Mouse (Mus musculus) naive thymus-derived CD4-positive, alpha-beta T cell, adult 2 months (primary cell): ENCODE data around the gene Btbd18.
"Not testable (repeated sequence)": the region's sequence is repeated elsewhere in the genome, so short reads cannot be mapped to it uniquely, and the experiment has no call there.

ENCODE experiments used
- DNase-seq: peaks from one replicate; pipeline ENCODE4 v3.0.0-alpha.2; 2011; ENCODE audit warnings: low read depth

The Btbd18 gene

GRCm38 (mm10) chr2:84647051-84647568, 11.8 kb upstream of the Btbd18 start:
- DNase-seq: no peak

GRCm38 (mm10) chr2:84648369-84648768, 10.5 kb upstream of the Btbd18 start:
- no peak for DNase-seq

DNA sequence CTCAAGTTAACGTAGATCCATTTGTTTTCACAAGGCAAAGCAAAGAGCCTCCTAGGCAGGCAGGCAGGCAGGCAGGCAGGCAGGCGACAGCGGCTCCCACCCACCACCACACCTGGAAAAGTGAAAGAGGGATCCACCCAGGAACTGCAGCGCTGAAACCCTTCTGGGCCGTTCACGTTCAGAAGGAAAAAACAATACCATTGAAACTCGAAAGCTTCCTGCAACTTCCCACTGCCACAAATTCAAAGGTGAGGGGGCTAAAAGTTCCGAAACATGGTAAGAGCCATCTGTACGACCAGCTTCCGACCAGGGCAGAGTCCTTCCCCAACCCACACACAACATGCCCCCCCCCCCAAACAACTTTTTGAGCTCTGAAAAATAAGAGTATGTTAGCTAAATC, 9.2 kb upstream of the Btbd18 start:
- DNase-seq: no peak

DNA sequence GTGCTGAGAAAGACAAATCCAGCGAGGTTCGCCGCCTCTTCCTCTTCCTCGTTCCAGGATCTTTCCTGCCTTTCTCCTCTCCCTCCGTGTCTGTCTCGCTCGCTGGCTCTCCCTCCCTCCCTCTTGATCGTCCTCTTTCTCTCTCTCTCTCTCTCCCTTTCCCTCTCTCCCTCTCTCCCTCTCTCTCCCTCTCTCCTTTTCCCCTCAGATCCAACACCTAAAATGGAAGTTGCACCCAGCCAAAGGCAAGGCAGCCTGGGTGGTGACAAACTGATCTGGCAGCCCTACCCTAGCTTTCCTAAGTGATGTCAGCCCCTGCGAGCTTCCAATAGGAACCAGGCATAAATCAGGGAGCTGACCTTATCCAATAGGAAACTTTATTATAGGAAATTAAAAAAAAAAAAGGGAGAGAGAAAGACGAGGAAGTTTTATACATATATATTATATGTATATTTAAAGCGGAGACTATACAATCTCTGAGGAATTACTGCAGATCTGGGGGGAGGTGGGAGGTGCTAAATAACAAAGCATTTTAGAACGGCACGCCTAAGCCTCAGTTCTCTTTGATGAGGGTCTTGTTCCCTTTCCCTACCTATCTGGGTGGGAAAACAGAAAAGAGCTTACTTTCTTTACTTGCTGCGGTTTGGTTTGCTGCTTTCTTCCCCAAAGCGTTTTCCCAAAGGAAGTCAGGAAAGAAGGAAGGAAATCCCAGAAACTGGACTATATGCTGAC, 8.2 kb upstream of the Btbd18 start, which contains the start of gene Ctnnd1:
Gene Ctnnd1 (minus strand): TSS at position 302 of the 732 bp plus-strand sequence.
- DNase-seq: no peak

DNA sequence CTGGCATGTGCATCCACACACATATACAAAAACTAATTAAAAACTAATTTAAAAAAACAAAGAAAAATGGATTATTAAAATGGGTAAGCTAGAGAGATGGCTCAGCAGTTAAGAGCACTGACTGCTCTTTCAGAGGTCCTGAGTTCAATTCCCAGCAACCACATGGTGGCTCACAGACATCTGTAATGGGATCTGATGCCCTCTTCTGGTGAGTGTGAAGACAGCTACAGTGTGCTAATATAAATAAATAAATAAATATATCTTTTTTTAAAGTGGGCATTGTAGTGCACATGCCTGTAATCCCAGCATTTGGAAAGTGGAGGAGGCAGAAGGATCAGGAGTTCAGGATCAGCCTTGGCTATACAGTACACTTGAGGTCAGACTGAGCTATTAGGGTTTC, 5.5 kb upstream of the Btbd18 start:
- DNase-seq: no peak

DNA sequence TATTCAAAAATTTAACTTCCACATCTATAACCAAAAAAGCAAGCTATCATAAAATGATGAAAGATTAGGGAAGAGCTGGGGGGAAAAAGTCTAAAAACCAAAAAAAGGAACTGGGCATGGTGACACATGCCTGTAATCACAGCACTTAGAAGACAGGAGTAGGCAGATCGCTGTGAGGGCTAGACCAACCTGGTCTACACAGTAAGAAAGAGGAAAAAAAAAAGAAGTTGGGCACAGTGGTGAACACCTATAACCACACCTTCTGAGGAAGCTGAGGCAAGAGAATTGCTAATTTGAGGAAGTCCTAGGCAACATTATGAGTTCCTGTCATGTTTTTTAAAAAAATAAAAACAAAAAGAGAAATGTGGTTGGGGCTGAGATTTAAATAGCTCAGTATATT, 3.0 kb upstream of the Btbd18 start:
- no peak for DNase-seq

DNA sequence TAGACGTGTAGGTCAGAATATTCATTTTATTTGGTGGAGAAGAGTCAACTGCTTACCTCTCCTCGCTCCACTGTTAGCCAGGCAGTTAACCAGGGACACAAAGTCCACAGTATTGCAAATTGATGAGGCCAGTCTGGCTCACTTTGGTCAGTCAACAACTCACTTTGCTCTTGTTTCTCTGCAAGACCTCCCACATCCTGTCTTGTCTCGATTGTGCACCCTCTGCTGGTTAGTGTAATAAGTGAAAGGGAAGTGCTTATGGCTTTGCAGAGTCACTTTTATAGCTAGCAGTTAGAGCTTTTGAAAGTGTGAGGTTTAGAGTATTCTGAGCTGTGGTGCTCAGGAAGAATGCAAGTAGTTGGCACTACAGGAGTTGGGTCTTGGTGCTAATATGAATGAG, 1.4 kb downstream of the Btbd18 start:
- peak; percentile 81 for DNase-seq

DNA sequence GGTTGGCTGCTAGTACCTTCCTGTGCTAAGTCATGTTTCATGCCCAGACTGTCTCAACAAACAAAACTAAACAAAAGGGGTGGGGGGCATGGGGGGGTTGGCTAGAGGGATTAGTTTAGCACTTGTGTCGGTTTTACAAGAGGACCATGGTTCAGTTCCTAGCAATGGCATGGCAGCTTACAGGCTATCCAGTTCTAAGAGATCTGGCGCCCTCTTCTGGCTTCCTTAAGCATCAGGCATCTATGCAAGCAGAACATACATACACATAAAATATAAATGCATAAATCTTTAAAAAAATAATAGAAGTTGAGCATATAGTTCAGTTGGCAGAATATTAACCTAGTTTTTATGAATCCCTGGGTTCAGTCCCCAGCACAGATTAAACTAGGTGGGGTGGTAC, 4.0 kb downstream of the Btbd18 start:
- DNase-seq: peak; percentile 74

GRCm38 (mm10) chr2:84666081-84666480, 7.2 kb downstream of the Btbd18 start:
- DNase-seq: no peak

GRCm38 (mm10) chr2:84669828-84670568, 11.1 kb downstream of the Btbd18 start:
- no peak for DNase-seq

GRCm38 (mm10) chr2:84670569-84670933, 11.7 kb downstream of the Btbd18 start, which contains the start of gene Selenoh:
Selenoh (minus strand) TSS chr2:84670770.
- DNase-seq: peak; percentile 91

- DNase-seq: not testable (repeated sequence)
These were observed 12.7 kb downstream of the Btbd18 start for GRCm38 (mm10) chr2:84671535-84671934.

DNA sequence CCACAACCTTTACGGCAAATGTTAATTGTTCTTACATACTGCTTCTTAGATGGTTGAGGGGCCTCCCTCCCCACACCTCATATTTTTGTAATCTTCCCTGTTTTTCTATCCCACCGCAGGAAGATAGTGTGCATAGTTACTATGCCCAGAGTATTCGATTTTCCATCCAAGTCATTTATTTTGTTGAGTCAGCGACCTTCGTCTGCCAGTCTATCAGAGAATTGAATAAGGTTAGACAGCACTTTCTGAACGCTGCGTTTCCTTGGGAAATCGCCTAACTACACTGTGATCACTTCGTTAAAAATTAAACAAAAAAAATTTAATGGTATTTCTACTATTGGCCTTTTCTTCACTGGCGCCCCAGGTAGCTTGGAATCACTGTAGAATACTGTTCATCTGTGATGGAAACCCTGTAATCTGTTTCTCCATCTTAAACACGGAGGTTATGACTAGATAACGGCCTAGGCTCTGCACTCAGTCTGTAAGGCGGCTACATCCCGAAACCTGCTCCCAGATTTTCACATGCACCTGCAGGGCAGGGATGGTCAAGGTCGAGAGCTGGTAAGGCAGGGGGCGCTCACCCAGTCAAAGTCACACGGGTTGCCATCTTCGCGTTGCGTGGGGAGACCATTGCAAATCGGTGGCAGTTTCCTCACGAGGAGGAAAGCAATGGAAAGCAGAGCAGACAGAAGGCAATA, 18.5 kb downstream of the Btbd18 start:
- peak; percentile 57 for DNase-seq

GRCm38 (mm10) chr2:84677968-84678880, 19.3 kb downstream of the Btbd18 start, which contains the start of the genes Gm28635 and Med19:
Gm28635 (minus strand) TSS chr2:84678041.
Med19 (plus strand) TSS chr2:84678402.
- DNase-seq: peak; percentile 98

GRCm38 (mm10) chr2:84679016-84679415, 20.1 kb downstream of the Btbd18 start, which contains the start of gene Tmx2:
Tmx2 (minus strand) TSS chr2:84679140.
- peak; percentile 20 for DNase-seq

DNA sequence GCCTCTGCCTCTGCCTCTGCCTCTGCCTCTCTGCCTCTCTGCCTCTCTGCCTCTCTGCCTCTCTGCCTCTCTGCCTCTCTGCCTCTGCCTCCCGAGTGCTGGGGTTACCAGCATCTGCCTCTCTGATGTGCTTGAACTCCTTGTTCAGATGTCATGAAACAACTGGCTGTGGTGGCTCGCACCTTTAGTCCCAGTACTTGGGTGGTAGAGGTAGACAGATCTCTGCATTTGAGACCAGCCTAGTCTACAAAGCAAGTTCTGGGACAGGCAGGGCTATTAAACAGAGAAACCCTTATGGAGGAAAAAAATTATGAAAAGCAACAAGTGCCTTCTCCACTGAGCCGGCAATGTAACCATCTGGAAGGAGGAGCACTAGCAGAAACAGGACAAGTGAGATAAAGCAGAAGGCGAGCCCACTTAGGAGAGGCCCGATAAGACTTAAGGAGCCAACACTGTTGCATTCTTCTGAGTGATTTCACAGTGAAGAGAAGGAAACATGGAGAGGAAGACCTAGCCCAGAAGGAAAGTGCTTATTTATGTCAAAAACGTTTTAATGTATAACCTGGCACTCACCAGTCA, 23.8 kb downstream of the Btbd18 start:
- no peak for DNase-seq

- no peak for DNase-seq
These were observed 29.4 kb downstream of the Btbd18 start for GRCm38 (mm10) chr2:84688080-84688844.

GRCm38 (mm10) chr2:84690050-84690449, 31.2 kb downstream of the Btbd18 start:
- no peak for DNase-seq

- no peak for DNase-seq
These were observed 36.3 kb downstream of the Btbd18 start for GRCm38 (mm10) chr2:84695007-84695695.
